Mouse (Mus musculus): ENCODE results near the gene Chrna7.

Chrna7 gene

DNA sequence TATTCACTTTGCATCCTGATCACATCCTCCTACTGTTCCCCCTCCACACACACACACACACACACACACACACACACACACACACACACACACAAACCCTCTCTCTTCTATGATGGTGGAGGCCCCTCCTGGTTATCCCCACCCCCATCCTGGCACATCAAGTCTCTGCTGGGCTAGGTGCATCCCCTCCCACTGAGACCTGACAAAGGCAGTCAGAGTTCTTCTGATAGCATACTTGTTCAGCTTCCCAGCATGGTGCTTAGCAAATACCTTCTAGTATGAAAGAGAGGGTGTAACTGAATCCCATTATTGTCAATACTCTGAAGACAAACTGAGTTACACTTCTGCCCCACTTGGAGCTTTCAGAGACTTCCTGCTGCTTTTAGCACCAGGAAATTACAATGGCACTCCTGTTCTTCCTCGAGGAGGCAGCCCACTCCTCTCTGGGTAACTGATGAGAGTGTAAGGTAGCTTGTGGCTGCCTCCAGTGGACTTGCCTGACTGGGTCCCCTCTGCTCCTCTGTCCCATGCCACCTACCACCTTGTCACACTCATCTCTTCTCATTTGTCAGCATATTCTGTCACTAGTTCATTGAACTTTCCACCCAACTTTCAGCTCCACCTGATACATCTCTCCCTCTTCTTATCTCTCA lies 127.9 kb downstream of the Chrna7 start:
- no peak for DNase-seq (ENCODE audit: extremely low spot score, low spot score)

DNA sequence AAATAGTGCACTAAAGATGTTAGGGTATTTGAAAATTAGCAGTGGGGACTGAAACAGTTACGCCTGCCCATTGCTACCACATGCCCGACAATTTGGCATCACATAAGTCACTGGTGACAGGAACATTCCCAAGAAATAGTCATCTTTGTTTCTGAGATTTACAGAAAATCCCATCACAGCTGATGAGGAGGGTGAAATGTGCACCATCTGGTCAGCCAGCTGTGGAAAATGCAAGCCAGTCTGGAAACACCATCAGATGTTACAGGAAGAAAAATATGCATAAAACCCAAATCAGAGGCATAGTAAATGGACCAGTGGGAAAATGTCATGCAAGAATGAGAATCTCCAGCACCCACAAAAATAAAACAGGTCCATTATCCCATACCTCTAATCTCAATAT lies 151.4 kb downstream of the Chrna7 start:
- no peak for DNase-seq (ENCODE audit: extremely low spot score, low spot score)
